19 mouse cellular contexts compared by ENCODE assay signal in the genomic region with DNA sequence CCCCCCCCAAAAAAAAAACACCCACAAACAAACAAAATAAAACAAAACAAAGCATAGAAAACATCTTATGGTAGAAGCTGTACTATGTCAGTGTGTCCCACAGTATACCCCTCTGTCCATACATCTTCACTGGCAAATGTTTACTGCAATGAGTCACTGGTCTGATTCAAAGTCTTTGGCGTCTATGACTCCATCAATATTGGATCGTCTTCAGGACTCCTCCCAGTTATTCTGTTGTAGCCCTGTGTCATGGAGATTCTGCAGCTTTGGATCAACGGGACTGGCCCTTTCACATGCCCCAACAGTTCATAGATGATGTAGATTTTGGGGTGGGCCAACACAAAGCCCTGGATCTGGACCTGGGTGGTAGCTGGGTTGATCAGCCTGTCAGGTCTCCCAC.
"Had no signal": no experiment of that assay in that cellular context is flagged by ENCODE, and none has a peak within 500 bp of the region (broad histone marks: within the 10 kb centered on the region; RNA-seq: fewer than 3 reads in every experiment).

No protein-coding gene starts in this region.

- DNase-seq: liver, postnatal 0 days; lung, adult 2 months; lung, postnatal 14 days; lung, postnatal 36 days; retina, postnatal 1 day; right cerebral cortex, adult 18-20 months; right cerebral cortex, postnatal 25 days; right cerebral cortex, postnatal 4 days; thymus, adult 2 months; thymus, postnatal 25 days; thymus, postnatal 4 days had no signal

- H3K27ac ChIP-seq: liver, embryonic 15.5 days; lung, embryonic 15.5 days; macrophage; midbrain, embryonic 13.5 days; midbrain, embryonic 15.5 days; neural tube, embryonic 12.5 days; stomach, embryonic 15.5 days; stomach, postnatal 0 days had no signal

- H3K4me3 ChIP-seq: liver, embryonic 15.5 days; lung, embryonic 15.5 days; midbrain, embryonic 13.5 days; midbrain, embryonic 15.5 days; neural tube, embryonic 12.5 days; stomach, embryonic 15.5 days had no signal
